ENCODE assay signal across 15 mouse cellular contexts in the genomic region with DNA sequence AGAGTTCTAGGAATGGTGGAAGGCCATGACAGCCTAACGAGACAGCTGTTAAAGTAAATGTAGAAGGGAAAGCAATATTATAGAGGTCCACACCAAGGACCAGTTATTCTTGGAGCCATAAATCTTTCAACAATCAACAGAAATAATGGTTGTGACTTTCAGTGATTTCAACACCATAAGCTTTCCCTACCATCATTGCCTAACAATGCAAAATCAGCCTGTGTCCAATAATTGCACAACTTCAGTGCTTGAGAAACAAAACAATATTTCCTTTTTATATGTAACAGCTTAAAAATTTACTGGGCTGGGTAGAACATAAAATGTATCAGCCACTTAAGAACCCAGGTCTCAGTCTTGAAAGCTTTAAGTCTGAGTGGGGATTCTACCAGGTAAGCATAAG. TPM values are rescaled to one million over a fixed set of nuclear protein-coding genes. Genes with fewer than 3 reads are reported as not detected.
A peak's percentile ranks its signal among the peaks of the same experiment; 100 is the strongest.
DNase-seq lines count a peak whose midpoint lies in the region; ATAC-seq lines count a peak whose summit lies in the region.
"Had no signal": no experiment of that assay in that cellular context is flagged by ENCODE, and none has a peak within 500 bp of the region (broad histone marks: within the 10 kb centered on the region; RNA-seq: fewer than 3 reads in every experiment).

No protein-coding gene starts in this region.

- peaks cover 11% of the 10 kb centered on the region for H3K36me3 ChIP-seq in limb, embryonic 15.5 days
- peaks cover 23% of the 10 kb centered on the region for H3K36me3 ChIP-seq in limb, embryonic 10.5 days

- H3K4me1 ChIP-seq in limb, embryonic 15.5 days: no peaks in the 10 kb centered on the region
- no peaks in the 10 kb centered on the region for H3K4me1 ChIP-seq in limb, embryonic 10.5 days
- H3K4me1 ChIP-seq: midbrain, embryonic 13.5 days had no signal

- H3K9me3 ChIP-seq in limb, embryonic 15.5 days: no peaks in the 10 kb centered on the region
- no peaks in the 10 kb centered on the region for H3K9me3 ChIP-seq in limb, embryonic 10.5 days (replicated peaks)
- H3K9me3 ChIP-seq: midbrain, embryonic 13.5 days had no signal

- H3K27me3 ChIP-seq in limb, embryonic 15.5 days: no peaks in the 10 kb centered on the region
- no peaks in the 10 kb centered on the region for H3K27me3 ChIP-seq in limb, embryonic 10.5 days (ENCODE audit: low read depth, poor library complexity, severe bottlenecking)
- H3K27me3 ChIP-seq: midbrain, embryonic 13.5 days had no signal

- no peak for ATAC-seq in limb, embryonic 15.5 days (ENCODE audit: insufficient number of reproducible peaks, low FRiP score, low TSS enrichment, low read depth)
- peak; percentile 71 for ATAC-seq in common myeloid progenitor, adult 5-6 weeks (replicated peaks; ENCODE audit: low read depth, poor library complexity, severe bottlenecking)
- peak; percentile 90 for ATAC-seq in megakaryocyte, adult 5-6 weeks (ENCODE audit: poor library complexity, severe bottlenecking)
- ATAC-seq: forebrain, embryonic 14.5 days; midbrain, embryonic 13.5 days had no signal

- 58% methylated on average over 1 of the region's 1 CpGs for WGBS in limb, embryonic 15.5 days
- WGBS in limb, embryonic 10.5 days: 93% methylated on average over 1 of the region's 1 CpGs

- no peak for DNase-seq in limb, embryonic 10.5 days (ENCODE audit: low spot score)
- peak; percentile 79 for DNase-seq in 416B (ENCODE audit: low read depth)
- no peak for DNase-seq in thymus, adult 18-20 months
- DNase-seq in B cell, adult 2 months: no peak
- DNase-seq in right cerebral cortex, postnatal 25 days: no peak
- DNase-seq: cerebellum, adult 11-12 months; gastrocnemius, postnatal 10 days; kidney, adult 8-10 months; spleen, adult 18-20 months had no signal

- H3K27ac ChIP-seq in limb, embryonic 15.5 days: 0 out of 2 replicates have a peak overlapping the region, but pooled peaks have one; percentile 47
- no peak overlapping the region for H3K27ac ChIP-seq in limb, embryonic 10.5 days
- H3K27ac ChIP-seq: midbrain, embryonic 13.5 days had no signal

- H3K4me2 ChIP-seq in limb, embryonic 15.5 days: no peak overlapping the region
- H3K4me2 ChIP-seq: heart, embryonic 11.5 days; midbrain, embryonic 13.5 days had no signal

- H3K4me3 ChIP-seq in limb, embryonic 15.5 days: no peak overlapping the region
- H3K4me3 ChIP-seq in limb, embryonic 10.5 days: no peak overlapping the region
- H3K4me3 ChIP-seq: midbrain, embryonic 13.5 days had no signal

- H3K9ac ChIP-seq in limb, embryonic 15.5 days: no peak overlapping the region
- H3K9ac ChIP-seq: midbrain, embryonic 13.5 days had no signal

RNA-seq across cellular contexts. Expression of a gene that starts 58.9 kb away (rescaled TPM):
- 11.1 and 11.3 TPM in 2 replicates for polyA plus RNA-seq in limb, embryonic 15.5 days (2015; fragmentation: Nextera tagmentation; extraction: Ambion mirVana)
- polyA plus RNA-seq in limb, embryonic 10.5 days (2016; fragmentation: Nextera tagmentation; extraction: Ambion mirVana): 9.8 and 10.8 TPM in 2 replicates
- 12.1 and 15.2 TPM in 2 replicates for total RNA-seq in common myeloid progenitor, adult 5-6 weeks (2017)
- 7.8 and 9.6 TPM in 2 replicates for total RNA-seq in megakaryocyte, adult 5-6 weeks (2015)
- 5.4 and 5.5 TPM in 2 replicates for total RNA-seq in megakaryocyte, adult 5-6 weeks (2017)

RNA-seq across cellular contexts. Expression of a gene that starts 59.1 kb away (rescaled TPM):
- 73.2 and 74.5 TPM in 2 replicates for polyA plus RNA-seq in limb, embryonic 15.5 days (2015; fragmentation: Nextera tagmentation; extraction: Ambion mirVana)
- polyA plus RNA-seq in limb, embryonic 10.5 days (2016; fragmentation: Nextera tagmentation; extraction: Ambion mirVana): 47.3 and 64.3 TPM in 2 replicates
- total RNA-seq in common myeloid progenitor, adult 5-6 weeks (2017): 39.6 and 76.3 TPM in 2 replicates
- 30.4 and 38.4 TPM in 2 replicates for total RNA-seq in megakaryocyte, adult 5-6 weeks (2015)
- 29.9 and 35.4 TPM in 2 replicates for total RNA-seq in megakaryocyte, adult 5-6 weeks (2017)
